Mouse (Mus musculus): ENCODE measurements at regions not wholly inside any gene's neighbourhood (a gene's known extent, or its start where the extent isn't known, plus 50 kb on each side); places are given as distances from the start of the nearest gene placed in this dataset.
A peak's percentile ranks its signal among the peaks of the same experiment; 100 is the strongest.

GRCm38 (mm10) chr10:106058050-106058449, 216.9 kb upstream of the Mettl25 start:
- WGBS = 84% methylated on average over 5 of the region's 5 CpGs
- no peak for ATAC-seq
- no peak for DNase-seq (ENCODE audit: low spot score)
- H3K27ac ChIP-seq = no peak overlapping the region
- no peak overlapping the region for H3K9ac ChIP-seq (replicated peaks; ENCODE audit: low read length)
- no peak overlapping the region for H3K4me3 ChIP-seq (ENCODE audit: low read length)
- no peaks in the 10 kb centered on the region for H3K27me3 ChIP-seq (ENCODE audit: insufficient read depth, low read length)
- H3K36me3 ChIP-seq (ENCODE audit: insufficient read depth, low read length) = no peaks in the 10 kb centered on the region
- no peaks in the 10 kb centered on the region for H3K9me3 ChIP-seq (ENCODE audit: low read length)
- no peak for TF ChIP-seq CTCF (IDR thresholded peaks at IDR 0.05; ENCODE audit: low read depth)
- no peaks in the 10 kb centered on the region for H3K4me1 ChIP-seq (ENCODE audit: insufficient read depth, low read length)
- H3K4me2 ChIP-seq (ENCODE audit: low read depth, low read length) = no peak overlapping the region

GRCm38 (mm10) chr10:106038497-106038896, 197.3 kb upstream of the Mettl25 start:
- H3K4me2 ChIP-seq (ENCODE audit: low read depth, low read length) = no peak overlapping the region
- H3K36me3 ChIP-seq (ENCODE audit: insufficient read depth, low read length) = no peaks in the 10 kb centered on the region
- no peak overlapping the region for H3K27ac ChIP-seq
- no peak overlapping the region for H3K9ac ChIP-seq (replicated peaks; ENCODE audit: low read length)
- ATAC-seq = no peak
- no peaks in the 10 kb centered on the region for H3K27me3 ChIP-seq (ENCODE audit: insufficient read depth, low read length)
- H3K4me3 ChIP-seq (ENCODE audit: low read length) = no peak overlapping the region
- WGBS = 83% methylated on average over 1 of the region's 1 CpGs
- no peaks in the 10 kb centered on the region for H3K4me1 ChIP-seq (ENCODE audit: insufficient read depth, low read length)
- no peak for TF ChIP-seq CTCF (IDR thresholded peaks at IDR 0.05; ENCODE audit: low read depth)
- no peak for DNase-seq (ENCODE audit: low spot score)
- no peaks in the 10 kb centered on the region for H3K9me3 ChIP-seq (ENCODE audit: low read length)

- ATAC-seq (no peak), DNase-seq (ENCODE audit: low spot score) (no peak)
- no peaks in the 10 kb centered on the region for H3K27me3 ChIP-seq (ENCODE audit: insufficient read depth, low read length)
- no peak overlapping the region for H3K27ac ChIP-seq
- no peak for TF ChIP-seq CTCF (IDR thresholded peaks at IDR 0.05; ENCODE audit: low read depth)
- H3K4me2 ChIP-seq (ENCODE audit: low read depth, low read length) = no peak overlapping the region
- H3K36me3 ChIP-seq (ENCODE audit: insufficient read depth, low read length) = no peaks in the 10 kb centered on the region
- no peaks in the 10 kb centered on the region for H3K4me1 ChIP-seq (ENCODE audit: insufficient read depth, low read length)
- no peak overlapping the region for H3K4me3 ChIP-seq (ENCODE audit: low read length)
- no peak overlapping the region for H3K9ac ChIP-seq (replicated peaks; ENCODE audit: low read length)
- WGBS = 90% methylated on average over 2 of the region's 2 CpGs
- no peaks in the 10 kb centered on the region for H3K9me3 ChIP-seq (ENCODE audit: low read length)
These were observed 196.9 kb upstream of the Mettl25 start for GRCm38 (mm10) chr10:106038033-106038432.

- no peak overlapping the region for H3K9ac ChIP-seq (replicated peaks; ENCODE audit: low read length)
- ATAC-seq = no peak
- no peaks in the 10 kb centered on the region for H3K36me3 ChIP-seq (ENCODE audit: insufficient read depth, low read length)
- H3K4me3 ChIP-seq (ENCODE audit: low read length) = no peak overlapping the region
- no peak for DNase-seq (ENCODE audit: low spot score)
- no peak overlapping the region for H3K27ac ChIP-seq
- no peaks in the 10 kb centered on the region for H3K4me1 ChIP-seq (ENCODE audit: insufficient read depth, low read length)
- H3K9me3 ChIP-seq (ENCODE audit: low read length) = no peaks in the 10 kb centered on the region
- no peak for TF ChIP-seq CTCF (IDR thresholded peaks at IDR 0.05; ENCODE audit: low read depth)
- H3K27me3 ChIP-seq (ENCODE audit: insufficient read depth, low read length) = no peaks in the 10 kb centered on the region
- WGBS = 66% methylated on average over 4 of the region's 4 CpGs
- no peak overlapping the region for H3K4me2 ChIP-seq (ENCODE audit: low read depth, low read length)
These were observed 192.2 kb upstream of the Mettl25 start for GRCm38 (mm10) chr10:106033416-106033815.

- Histone ChIP-seq H3K4me3 (ENCODE audit: low read length) (no peak overlapping the region), H3K36me3 (ENCODE audit: insufficient read depth, low read length) (no peaks in the 10 kb centered on the region), H3K27me3 (ENCODE audit: insufficient read depth, low read length) (no peaks in the 10 kb centered on the region), H3K9me3 (ENCODE audit: low read length) (no peaks in the 10 kb centered on the region), H3K4me1 (ENCODE audit: insufficient read depth, low read length) (no peaks in the 10 kb centered on the region), H3K27ac (no peak overlapping the region), H3K4me2 (ENCODE audit: low read depth, low read length) (no peak overlapping the region), H3K9ac (replicated peaks; ENCODE audit: low read length) (no peak overlapping the region)
- peak; percentile 40; the same call in 1 of the 2 replicates for ATAC-seq
- 22% methylated on average over 1 of the region's 1 CpGs for WGBS
- no peak for TF ChIP-seq CTCF (IDR thresholded peaks at IDR 0.05; ENCODE audit: low read depth)
- peak; percentile 23 for DNase-seq (ENCODE audit: low spot score)
These were observed 183.5 kb upstream of the Mettl25 start for GRCm38 (mm10) chr10:106024648-106025047.

- no peaks in the 10 kb centered on the region for H3K36me3 ChIP-seq (ENCODE audit: insufficient read depth, low read length)
- no peak overlapping the region for H3K4me2 ChIP-seq (ENCODE audit: low read depth, low read length)
- no peak overlapping the region for H3K4me3 ChIP-seq (ENCODE audit: low read length)
- TF ChIP-seq CTCF (IDR thresholded peaks at IDR 0.05; ENCODE audit: low read depth) = no peak
- no peaks in the 10 kb centered on the region for H3K4me1 ChIP-seq (ENCODE audit: insufficient read depth, low read length)
- no peaks in the 10 kb centered on the region for H3K9me3 ChIP-seq (ENCODE audit: low read length)
- WGBS = 56% methylated on average over 9 of the region's 9 CpGs
- no peak for ATAC-seq
- no peaks in the 10 kb centered on the region for H3K27me3 ChIP-seq (ENCODE audit: insufficient read depth, low read length)
- no peak for DNase-seq (ENCODE audit: low spot score)
- no peak overlapping the region for H3K27ac ChIP-seq
- no peak overlapping the region for H3K9ac ChIP-seq (replicated peaks; ENCODE audit: low read length)
These were observed 182.5 kb upstream of the Mettl25 start for GRCm38 (mm10) chr10:106023639-106024215.

- Histone ChIP-seq H3K27me3 (ENCODE audit: insufficient read depth, low read length) (no peaks in the 10 kb centered on the region), H3K9me3 (ENCODE audit: low read length) (no peaks in the 10 kb centered on the region), H3K4me1 (ENCODE audit: insufficient read depth, low read length) (no peaks in the 10 kb centered on the region), H3K9ac (replicated peaks; ENCODE audit: low read length) (no peak overlapping the region), H3K4me3 (ENCODE audit: low read length) (no peak overlapping the region), H3K36me3 (ENCODE audit: insufficient read depth, low read length) (no peaks in the 10 kb centered on the region), H3K4me2 (ENCODE audit: low read depth, low read length) (no peak overlapping the region), H3K27ac (no peak overlapping the region)
- no peak for TF ChIP-seq CTCF (IDR thresholded peaks at IDR 0.05; ENCODE audit: low read depth)
- ATAC-seq (no peak), DNase-seq (ENCODE audit: low spot score) (no peak)
- WGBS = 76% methylated on average over 1 of the region's 1 CpGs
These were observed 174.8 kb upstream of the Mettl25 start for GRCm38 (mm10) chr10:106015965-106016364.
